Mouse (Mus musculus): Measurements from ENCODE around the gene Clip1.
"Not testable (repeated sequence)": the region's sequence is repeated elsewhere in the genome, so short reads cannot be mapped to it uniquely, and the experiment has no call there.

Clip1 gene

GRCm38 (mm10) chr5:123684221-123685144 lies at the start of gene Clip1:
Gene Clip1, minus strand, starts transcription at chr5:123684618.
- in situ Hi-C loops (cut with MboI, MseI), result no loop called here

- in situ Hi-C loops (cut with MboI, MseI), result no loop called here
Observed at GRCm38 (mm10) chr5:123730981-123731380, 46.6 kb upstream of the Clip1 start.

GRCm38 (mm10) chr5:123723816-123724215 lies 39.4 kb upstream of the Clip1 start:
- in situ Hi-C loops (cut with MboI, MseI), result not testable (repeated sequence)

GRCm38 (mm10) chr5:123720328-123721311 lies 36.2 kb upstream of the Clip1 start, which contains the start of gene Zcchc8:
Gene Zcchc8, minus strand, starts transcription at chr5:123721100.
- in situ Hi-C loops (cut with MboI, MseI), result no loop called here

- in situ Hi-C loops (cut with MboI, MseI), result no loop called here
Observed at GRCm38 (mm10) chr5:123714622-123715021, 30.2 kb upstream of the Clip1 start.

GRCm38 (mm10) chr5:123713782-123714181 lies 29.4 kb upstream of the Clip1 start:
- in situ Hi-C loops (cut with MboI, MseI), result no loop called here

GRCm38 (mm10) chr5:123709571-123709970 lies 25.2 kb upstream of the Clip1 start:
- in situ Hi-C loops (cut with MboI, MseI), result no loop called here

GRCm38 (mm10) chr5:123708598-123708997 lies 24.2 kb upstream of the Clip1 start:
- in situ Hi-C loops (cut with MboI, MseI), result no loop called here

- in situ Hi-C loops (cut with MboI, MseI), result loop anchor here (5.0 kb wide), 2 partner anchors 48 to 73 kb away; no protein-coding TSS in a partner anchor
Observed at GRCm38 (mm10) chr5:123700625-123701024, 16.2 kb upstream of the Clip1 start.

GRCm38 (mm10) chr5:123699198-123699597 lies 14.8 kb upstream of the Clip1 start:
- in situ Hi-C loops (cut with MboI, MseI), result no loop called here

GRCm38 (mm10) chr5:123696961-123697360 lies 12.5 kb upstream of the Clip1 start:
- in situ Hi-C loops (cut with MboI, MseI), result no loop called here

- in situ Hi-C loops (cut with MboI, MseI), result no loop called here
Observed at GRCm38 (mm10) chr5:123696244-123696643, 11.8 kb upstream of the Clip1 start.

GRCm38 (mm10) chr5:123694468-123694867 lies 10.1 kb upstream of the Clip1 start:
- in situ Hi-C loops (cut with MboI, MseI), result no loop called here

GRCm38 (mm10) chr5:123683377-123684220 lies 819 bp downstream of the Clip1 start:
- in situ Hi-C loops (cut with MboI, MseI), result no loop called here

- in situ Hi-C loops (cut with MboI, MseI), result no loop called here
Observed at GRCm38 (mm10) chr5:123683043-123683376, 1.4 kb downstream of the Clip1 start.

GRCm38 (mm10) chr5:123682372-123682771 lies 2.0 kb downstream of the Clip1 start:
- in situ Hi-C loops (cut with MboI, MseI), result no loop called here

GRCm38 (mm10) chr5:123679546-123680263 lies 4.7 kb downstream of the Clip1 start:
- in situ Hi-C loops (cut with MboI, MseI), result no loop called here

GRCm38 (mm10) chr5:123679106-123679505 lies 5.3 kb downstream of the Clip1 start:
- in situ Hi-C loops (cut with MboI, MseI), result no loop called here

GRCm38 (mm10) chr5:123675717-123676116 lies 8.7 kb downstream of the Clip1 start:
- in situ Hi-C loops (cut with MboI, MseI), result no loop called here

- in situ Hi-C loops (cut with MboI, MseI), result no loop called here
Observed at GRCm38 (mm10) chr5:123675221-123675620, 9.2 kb downstream of the Clip1 start.

GRCm38 (mm10) chr5:123671473-123671820 lies 13.0 kb downstream of the Clip1 start:
- in situ Hi-C loops (cut with MboI, MseI), result no loop called here
